Mouse (Mus musculus): Measurements from ENCODE around the gene Gorasp1. TPM values are rescaled to one million over a fixed set of nuclear protein-coding genes. Genes with fewer than 3 reads are reported as not detected.

Gene Gorasp1
- polyA plus RNA-seq, 1 experiment: 13.3 TPM

GRCm38 (mm10) chr9:119973869-119974520, 36.6 kb upstream of the Gorasp1 start:
- 95% methylated on average over 27 of the region's 27 CpGs for WGBS
- no peak for DNase-seq (ENCODE audit: low read depth, low spot score)

GRCm38 (mm10) chr9:119973281-119973680, 35.9 kb upstream of the Gorasp1 start:
- WGBS: 95% methylated on average over 23 of the region's 23 CpGs
- DNase-seq (ENCODE audit: low read depth, low spot score): no peak

- 89% methylated on average over 12 of the region's 12 CpGs for WGBS
- DNase-seq (ENCODE audit: low read depth, low spot score): no peak
Measured at GRCm38 (mm10) chr9:119972582-119972981, 35.2 kb upstream of the Gorasp1 start.

GRCm38 (mm10) chr9:119972166-119972565, 34.8 kb upstream of the Gorasp1 start:
- 89% methylated on average over 10 of the region's 10 CpGs for WGBS
- DNase-seq (ENCODE audit: low read depth, low spot score): no peak

GRCm38 (mm10) chr9:119970763-119971656, 33.6 kb upstream of the Gorasp1 start:
- 61% methylated on average over 7 of the region's 7 CpGs for WGBS
- DNase-seq (ENCODE audit: low read depth, low spot score): no peak

GRCm38 (mm10) chr9:119970221-119970620, 32.9 kb upstream of the Gorasp1 start:
- DNase-seq (ENCODE audit: low read depth, low spot score): no peak

DNA sequence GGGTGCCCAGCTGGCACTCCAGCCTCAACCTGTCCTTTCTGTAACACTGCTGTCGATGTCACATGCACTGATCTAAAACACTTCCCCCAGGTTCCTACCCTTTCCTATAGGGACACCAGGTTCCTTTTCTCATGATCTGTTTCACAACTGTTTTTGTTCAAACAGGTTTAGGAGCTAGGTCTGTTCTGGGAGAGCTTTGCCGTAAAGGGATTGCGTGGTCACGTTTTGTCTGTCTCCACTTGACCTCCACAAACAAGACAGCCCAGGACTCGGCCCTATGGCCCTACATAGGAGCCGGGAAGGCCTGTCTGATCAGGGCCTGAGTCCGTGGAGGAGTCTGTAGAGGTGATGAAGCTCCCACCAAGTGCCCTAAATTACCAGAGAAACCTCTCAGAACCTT, 32.4 kb upstream of the Gorasp1 start:
- DNase-seq (ENCODE audit: low read depth, low spot score): no peak
- WGBS: 83% methylated on average over 7 of the region's 7 CpGs

More at GRCm38 (mm10) chr9:119970221-119970620, 32.9 kb upstream of the Gorasp1 start:
- 59% methylated on average over 6 of the region's 6 CpGs for WGBS

GRCm38 (mm10) chr9:119966221-119966910, 29.0 kb upstream of the Gorasp1 start:
- DNase-seq (ENCODE audit: low read depth, low spot score): no peak
- 91% methylated on average over 26 of the region's 26 CpGs for WGBS

DNA sequence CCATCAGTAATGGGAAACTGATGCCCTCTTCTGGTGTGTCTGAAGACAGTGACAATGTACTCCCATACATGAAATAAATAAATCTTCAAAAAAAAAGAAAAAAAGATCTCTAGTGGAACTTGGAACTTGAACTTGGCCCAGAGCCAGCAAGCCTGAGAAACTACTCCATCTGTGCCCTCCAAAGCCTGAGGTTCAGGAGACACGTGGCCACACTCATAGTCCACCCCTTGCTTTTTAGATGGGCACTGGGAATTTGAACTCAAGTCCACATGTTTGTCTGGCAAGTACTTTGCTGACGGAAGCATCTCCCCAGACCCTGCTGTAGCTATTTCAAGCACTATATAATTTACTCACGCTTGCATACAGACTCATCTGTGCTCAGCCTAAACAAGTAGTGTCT, 27.8 kb upstream of the Gorasp1 start:
- 63% methylated on average over 3 of the region's 3 CpGs for WGBS
- no peak for DNase-seq (ENCODE audit: low read depth, low spot score)

DNA sequence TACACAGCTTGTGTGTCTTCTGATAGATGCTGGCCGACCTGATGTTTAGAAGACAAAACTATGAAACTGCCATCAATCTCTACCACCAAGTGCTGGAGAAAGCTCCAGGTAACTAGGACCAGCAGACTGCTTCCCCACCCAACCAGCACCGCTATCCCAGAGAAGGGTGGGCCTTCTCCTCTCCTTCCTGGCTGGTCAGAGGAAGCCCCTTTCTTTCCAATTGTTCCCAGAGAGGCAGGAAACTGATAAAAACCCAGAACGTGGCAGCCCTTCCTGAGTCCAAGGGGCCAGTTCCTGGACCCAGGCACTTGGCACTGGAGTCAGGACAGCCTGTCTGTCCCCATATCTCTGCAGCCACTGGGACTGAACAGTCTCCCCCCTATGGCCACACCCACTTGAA, 26.8 kb upstream of the Gorasp1 start:
- DNase-seq (ENCODE audit: low read depth, low spot score): no peak
- WGBS: 68% methylated on average over 3 of the region's 3 CpGs

DNA sequence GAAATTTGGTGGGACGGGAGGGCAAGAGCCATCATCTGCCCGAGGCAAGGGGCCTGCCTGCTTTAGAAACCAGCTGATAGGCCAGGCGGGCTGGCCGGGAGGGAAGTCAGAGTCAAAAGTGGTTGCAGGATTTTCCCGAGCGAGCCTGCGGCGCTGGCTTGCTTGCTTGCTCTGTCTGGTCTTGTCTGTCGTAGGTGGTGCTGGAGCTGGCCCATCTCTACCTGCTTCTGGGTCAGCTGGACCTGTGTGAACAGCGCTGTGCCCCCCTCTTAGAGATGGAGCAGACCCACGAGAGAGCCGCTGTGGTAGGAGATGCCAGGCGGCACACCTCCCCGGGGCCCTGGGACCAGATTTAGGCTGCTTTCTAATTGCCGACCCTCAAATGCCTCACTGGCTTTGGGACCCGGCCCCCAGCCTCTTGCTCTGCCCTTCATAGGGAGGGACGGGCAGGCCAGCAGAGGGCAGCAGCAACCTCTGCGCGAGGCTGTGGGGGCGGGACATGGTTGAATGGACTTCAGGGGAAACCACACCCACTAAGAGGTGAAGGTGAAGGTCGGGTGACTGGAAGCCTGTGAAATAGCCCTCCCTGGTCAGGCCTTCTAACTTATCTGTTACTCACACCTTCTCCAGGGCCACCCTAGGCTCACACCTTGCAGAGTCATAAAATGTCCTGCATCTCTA, 25.8 kb upstream of the Gorasp1 start:
- DNase-seq (ENCODE audit: low read depth, low spot score): no peak
- WGBS: 36% methylated on average over 21 of the region's 21 CpGs

GRCm38 (mm10) chr9:119962216-119962615, 24.9 kb upstream of the Gorasp1 start:
- no peak for DNase-seq (ENCODE audit: low read depth, low spot score)
- WGBS: 44% methylated on average over 4 of the region's 4 CpGs

DNA sequence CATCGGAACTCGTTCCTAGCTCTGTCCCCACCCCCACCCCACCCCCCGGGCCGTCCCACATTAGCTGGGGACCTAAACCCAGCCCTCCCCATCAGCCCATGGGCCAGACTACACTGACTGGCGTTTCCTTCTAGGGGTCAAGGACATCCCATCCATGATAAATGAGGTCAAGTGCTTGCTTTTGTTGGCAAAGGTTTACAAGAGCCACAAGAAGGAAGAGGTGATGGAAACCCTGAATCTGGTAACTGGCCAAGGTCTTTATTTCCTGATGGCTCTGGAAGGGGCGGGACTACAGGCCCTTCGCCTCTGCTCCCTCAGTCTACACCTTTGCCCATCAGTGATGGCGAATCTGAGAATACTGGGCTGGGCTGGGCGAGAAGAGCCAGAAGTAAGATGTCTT, 21.5 kb upstream of the Gorasp1 start:
- DNase-seq (ENCODE audit: low read depth, low spot score): no peak
- 46% methylated on average over 9 of the region's 9 CpGs for WGBS

DNA sequence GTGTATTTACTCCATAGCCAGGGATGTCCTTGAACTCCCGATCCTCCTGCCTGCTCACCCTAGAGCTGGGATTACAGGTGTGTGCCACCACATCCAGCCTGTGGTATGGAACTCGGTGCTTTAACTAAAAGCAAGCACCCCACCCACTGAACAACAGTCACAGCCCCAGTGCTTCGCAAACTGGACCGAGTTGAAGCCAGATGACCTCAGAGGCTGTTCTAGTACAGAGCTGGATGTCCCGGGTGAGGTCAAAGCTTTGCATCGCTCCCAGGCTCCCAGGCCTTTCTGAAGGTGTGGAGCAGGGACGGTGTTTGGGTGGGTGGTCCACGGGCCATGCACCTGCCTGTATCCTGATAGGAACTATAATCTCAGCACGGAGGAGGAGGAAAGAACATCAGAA, 14.0 kb upstream of the Gorasp1 start:
- 77% methylated on average over 9 of the region's 9 CpGs for WGBS
- no peak for DNase-seq (ENCODE audit: low read depth, low spot score)

- WGBS: 56% methylated on average over 6 of the region's 6 CpGs
- DNase-seq (ENCODE audit: low read depth, low spot score): no peak
Measured at GRCm38 (mm10) chr9:119950434-119950833, 13.1 kb upstream of the Gorasp1 start.

DNA sequence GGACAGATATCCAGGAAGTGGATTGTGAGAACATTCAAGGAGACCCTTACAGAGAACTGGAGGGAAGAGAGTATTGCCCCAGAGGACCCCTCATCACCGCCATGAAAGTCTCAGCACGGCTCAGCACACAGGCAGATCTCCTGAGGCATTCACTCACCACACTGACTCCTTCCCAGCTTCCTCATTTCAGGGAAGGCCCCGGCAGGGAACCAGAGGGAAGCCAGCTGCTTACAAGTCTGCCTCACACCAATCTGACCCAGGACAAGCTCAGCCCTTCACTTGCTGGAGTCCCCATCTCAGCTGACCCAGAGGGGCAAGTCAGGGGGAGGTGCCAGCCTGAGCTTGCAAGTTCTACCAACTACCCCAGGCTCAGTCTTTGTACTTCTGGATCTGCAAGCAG, 11.4 kb upstream of the Gorasp1 start:
- 39% methylated on average over 3 of the region's 3 CpGs for WGBS
- no peak for DNase-seq (ENCODE audit: low read depth, low spot score)

- 75% methylated on average over 12 of the region's 12 CpGs for WGBS
- DNase-seq (ENCODE audit: low read depth, low spot score): no peak
Measured at GRCm38 (mm10) chr9:119945173-119945900, 8.0 kb upstream of the Gorasp1 start.

GRCm38 (mm10) chr9:119943326-119943725, 6.0 kb upstream of the Gorasp1 start:
- no peak for DNase-seq (ENCODE audit: low read depth, low spot score)
- WGBS: 94% methylated on average over 1 of the region's 1 CpGs

- DNase-seq (ENCODE audit: low read depth, low spot score): no peak
- 85% methylated on average over 14 of the region's 14 CpGs for WGBS
Measured at GRCm38 (mm10) chr9:119941861-119942260, 4.5 kb upstream of the Gorasp1 start.
